ENCODE assay signal across 9 mouse cellular contexts in the genomic region with DNA sequence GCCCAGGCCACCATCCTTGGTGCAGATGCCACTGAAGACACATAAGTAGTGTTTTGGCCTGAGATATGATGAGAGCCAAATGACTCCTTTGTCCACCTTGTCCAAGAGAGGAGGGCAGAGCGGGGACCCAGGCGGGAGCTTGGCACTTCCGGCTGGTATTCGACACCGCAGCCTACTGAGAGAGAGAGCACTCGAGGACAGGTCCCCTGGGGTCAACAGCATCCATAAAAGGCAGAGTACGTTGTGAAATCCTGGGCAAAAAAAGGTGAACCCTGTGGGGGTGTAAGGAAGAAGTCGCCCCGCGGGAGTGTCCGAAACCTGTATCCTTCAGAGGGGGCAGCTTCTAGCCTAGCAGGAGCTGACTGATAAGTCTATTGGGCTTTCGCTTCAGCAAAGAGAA. TPM values are rescaled to one million over a fixed set of nuclear protein-coding genes. Genes with fewer than 3 reads are reported as not detected.
DNase-seq lines count a peak whose midpoint lies in the region; ATAC-seq lines count a peak whose summit lies in the region.
"Had no signal": no experiment of that assay in that cellular context is flagged by ENCODE, and none has a peak within 500 bp of the region (broad histone marks: within the 10 kb centered on the region; RNA-seq: fewer than 3 reads in every experiment).

No protein-coding gene starts in this region.

- intact Hi-C loops in heart, postnatal 36 days (cut with DNase I), result no loop called here

- WGBS in heart, embryonic 14.5 days, result 84% methylated on average over 12 of the region's 12 CpGs
- WGBS in embryonic facial prominence, embryonic 10.5 days, result 83% methylated on average over 12 of the region's 12 CpGs
- WGBS in hindbrain, embryonic 14.5 days, result 82% methylated on average over 12 of the region's 12 CpGs
- WGBS in midbrain, embryonic 12.5 days, result 82% methylated on average over 12 of the region's 12 CpGs

- peak overlapping the region; percentile 97; the same call in 1 of the 2 replicates for H3K9ac ChIP-seq in heart, embryonic 14.5 days (ENCODE audit: low read length)
- H3K9ac ChIP-seq in hindbrain, embryonic 14.5 days, result peak overlapping the region; percentile 98
- H3K9ac ChIP-seq in midbrain, embryonic 12.5 days (replicated peaks), result peak overlapping the region; percentile 97

- DNase-seq in heart, postnatal 36 days, result no peak
- no peak for DNase-seq in embryonic facial prominence, embryonic 10.5 days (ENCODE audit: low spot score)
- DNase-seq in hindbrain, embryonic 14.5 days (ENCODE audit: low spot score), result no peak
- no peak for DNase-seq in ovary, postnatal 10 days (ENCODE audit: low spot score)
- no peak for DNase-seq in thymus, postnatal 14 days
- DNase-seq in frontal cortex, postnatal 36 days (ENCODE audit: low spot score in 2 of 2), result no peak

- H3K9me3 ChIP-seq in heart, embryonic 14.5 days (ENCODE audit: control insufficient read depth, low read length), result no peaks in the 10 kb centered on the region
- H3K9me3 ChIP-seq in embryonic facial prominence, embryonic 10.5 days, result no peaks in the 10 kb centered on the region
- H3K9me3 ChIP-seq in hindbrain, embryonic 14.5 days (ENCODE audit: control insufficient read depth, low read length), result no peaks in the 10 kb centered on the region
- H3K9me3 ChIP-seq in midbrain, embryonic 12.5 days, result no peaks in the 10 kb centered on the region

- no peaks in the 10 kb centered on the region for H3K27me3 ChIP-seq in heart, embryonic 14.5 days (ENCODE audit: control insufficient read depth, insufficient read depth, low read length)
- H3K27me3 ChIP-seq in embryonic facial prominence, embryonic 10.5 days (replicated peaks; ENCODE audit: low read depth, poor library complexity, severe bottlenecking), result no peaks in the 10 kb centered on the region
- no peaks in the 10 kb centered on the region for H3K27me3 ChIP-seq in hindbrain, embryonic 14.5 days (ENCODE audit: control insufficient read depth, insufficient read depth, low read length)
- no peaks in the 10 kb centered on the region for H3K27me3 ChIP-seq in midbrain, embryonic 12.5 days

- ATAC-seq in heart, embryonic 14.5 days (ENCODE audit: insufficient number of reproducible peaks, insufficient read depth, low FRiP score, low read depth), result no peak
- no peak for ATAC-seq in hindbrain, embryonic 14.5 days (ENCODE audit: low FRiP score)
- ATAC-seq in midbrain, embryonic 12.5 days (ENCODE audit: low FRiP score, low read depth), result no peak

- peaks cover 15 to 39% of the 10 kb centered on the region in 2 experiments for H3K4me1 ChIP-seq in heart, embryonic 14.5 days (ENCODE audit: control insufficient read depth in 2 of 2, insufficient read depth in 2 of 2, low read length in 2 of 2)
- H3K4me1 ChIP-seq in embryonic facial prominence, embryonic 10.5 days, result peaks cover 43% of the 10 kb centered on the region
- H3K4me1 ChIP-seq in hindbrain, embryonic 14.5 days (replicated peaks; ENCODE audit: control insufficient read depth, insufficient read depth, low read length), result peaks cover 31% of the 10 kb centered on the region
- peaks cover 37% of the 10 kb centered on the region for H3K4me1 ChIP-seq in midbrain, embryonic 12.5 days

- peak overlapping the region; percentile 89 for H3K4me2 ChIP-seq in heart, embryonic 14.5 days (ENCODE audit: low read length)
- H3K4me2 ChIP-seq in hindbrain, embryonic 14.5 days (replicated peaks), result peak overlapping the region; percentile 78
- H3K4me2 ChIP-seq in midbrain, embryonic 12.5 days (replicated peaks), result peak overlapping the region; percentile 84

- H3K27ac ChIP-seq in heart, embryonic 14.5 days (replicated peaks in 1 of 2; ENCODE audit: control insufficient read depth in 1 of 2, insufficient read depth in 1 of 2, low read depth in 2 of 2, low read length in 2 of 2), result peak overlapping the region in 1 of 2 experiments; percentile 16; a peak in 1 of 4 replicates
- peak overlapping the region; percentile 99; the same call in 1 of the 2 replicates for H3K27ac ChIP-seq in embryonic facial prominence, embryonic 10.5 days (replicated peaks)
- H3K27ac ChIP-seq in hindbrain, embryonic 14.5 days, result no peak overlapping the region
- H3K27ac ChIP-seq in midbrain, embryonic 12.5 days (replicated peaks), result no peak overlapping the region

- peaks cover 48% of the 10 kb centered on the region for H3K36me3 ChIP-seq in heart, embryonic 14.5 days (ENCODE audit: control insufficient read depth, insufficient read depth, low read length)
- H3K36me3 ChIP-seq in embryonic facial prominence, embryonic 10.5 days (replicated peaks), result peaks cover 62% of the 10 kb centered on the region
- peaks cover 51% of the 10 kb centered on the region for H3K36me3 ChIP-seq in hindbrain, embryonic 14.5 days (replicated peaks; ENCODE audit: control insufficient read depth, insufficient read depth)
- peaks cover 44% of the 10 kb centered on the region for H3K36me3 ChIP-seq in midbrain, embryonic 12.5 days

- peak overlapping the region in 1 of 2 experiments; percentile 99; a peak in 2 of 4 replicates for H3K4me3 ChIP-seq in heart, embryonic 14.5 days (ENCODE audit: control insufficient read depth in 1 of 2, insufficient read depth in 1 of 2, low read depth in 1 of 2, low read length in 2 of 2)
- peak overlapping the region; percentile 99 for H3K4me3 ChIP-seq in embryonic facial prominence, embryonic 10.5 days
- peak overlapping the region; percentile 95 for H3K4me3 ChIP-seq in hindbrain, embryonic 14.5 days (replicated peaks; ENCODE audit: low read length)
- H3K4me3 ChIP-seq in midbrain, embryonic 12.5 days, result peak overlapping the region; percentile 95

RNA-seq across cellular contexts. Expression of a gene that starts 2.9 kb away (rescaled TPM):
- 70.6 and 74.6 TPM in 2 replicates for polyA plus RNA-seq in heart, embryonic 14.5 days (2014; fragmentation: Nextera tagmentation; extraction: Ambion mirVana)
- 10 to 100 TPM; 33.1 to 41.2 TPM for total RNA-seq in heart, postnatal 36 days (2021)
- 102 and 110 TPM in 2 replicates for polyA plus RNA-seq in embryonic facial prominence, embryonic 10.5 days (2016; fragmentation: Nextera tagmentation; extraction: Ambion mirVana)
- 155 and 164 TPM in 2 replicates for polyA plus RNA-seq in hindbrain, embryonic 14.5 days (2014; fragmentation: Nextera tagmentation; extraction: Ambion mirVana)
- 142 and 147 TPM in 2 replicates for polyA plus RNA-seq in midbrain, embryonic 12.5 days (2016; fragmentation: Nextera tagmentation; extraction: Ambion mirVana)

RNA-seq across cellular contexts. Expression of a gene that starts 14.7 kb away (rescaled TPM):
- polyA plus RNA-seq in heart, embryonic 14.5 days (2014; fragmentation: Nextera tagmentation; extraction: Ambion mirVana), result 20.8 and 25.6 TPM in 2 replicates
- 10 to 100 TPM; 16.2 to 16.5 TPM for total RNA-seq in heart, postnatal 36 days (2021)
- polyA plus RNA-seq in embryonic facial prominence, embryonic 10.5 days (2016; fragmentation: Nextera tagmentation; extraction: Ambion mirVana), result 37.6 and 40.2 TPM in 2 replicates
- polyA plus RNA-seq in hindbrain, embryonic 14.5 days (2014; fragmentation: Nextera tagmentation; extraction: Ambion mirVana), result 34.0 and 41.9 TPM in 2 replicates
- polyA plus RNA-seq in midbrain, embryonic 12.5 days (2016; fragmentation: Nextera tagmentation; extraction: Ambion mirVana), result 38.4 and 39.6 TPM in 2 replicates

RNA-seq across cellular contexts. Expression of a gene that starts 45.4 kb away (rescaled TPM):
- 13.0 and 13.2 TPM in 2 replicates for polyA plus RNA-seq in heart, embryonic 14.5 days (2014; fragmentation: Nextera tagmentation; extraction: Ambion mirVana)
- 1 to 10 TPM; 6.5 to 7.8 TPM for total RNA-seq in heart, postnatal 36 days (2021)
- polyA plus RNA-seq in embryonic facial prominence, embryonic 10.5 days (2016; fragmentation: Nextera tagmentation; extraction: Ambion mirVana), result 0.40 and 0.60 TPM in 2 replicates
- 0.33 and 0.87 TPM in 2 replicates for polyA plus RNA-seq in hindbrain, embryonic 14.5 days (2014; fragmentation: Nextera tagmentation; extraction: Ambion mirVana)
- polyA plus RNA-seq in midbrain, embryonic 12.5 days (2016; fragmentation: Nextera tagmentation; extraction: Ambion mirVana), result 0.31 TPM in 1 of 2 replicates, not detected in the other
- total RNA-seq: hematopoietic stem cell, adult 5-6 weeks had no signal

RNA-seq across cellular contexts. Expression of a gene that starts 49.3 kb away (rescaled TPM):
- polyA plus RNA-seq in heart, embryonic 14.5 days (2014; fragmentation: Nextera tagmentation; extraction: Ambion mirVana), result 0.94 and 0.95 TPM in 2 replicates
- not detected for total RNA-seq in heart, postnatal 36 days (2021)
- polyA plus RNA-seq in embryonic facial prominence, embryonic 10.5 days (2016; fragmentation: Nextera tagmentation; extraction: Ambion mirVana), result 0.70 TPM in 1 of 2 replicates, not detected in the other
- not detected in 2 replicates for polyA plus RNA-seq in hindbrain, embryonic 14.5 days (2014; fragmentation: Nextera tagmentation; extraction: Ambion mirVana)
- polyA plus RNA-seq in midbrain, embryonic 12.5 days (2016; fragmentation: Nextera tagmentation; extraction: Ambion mirVana), result not detected in 2 replicates
- total RNA-seq: hematopoietic stem cell, adult 5-6 weeks had no signal
